Mouse (Mus musculus) brain, adult 2 months (tissue): Measurements from ENCODE around the gene Spns2.
"Not testable (repeated sequence)": the region's sequence is repeated elsewhere in the genome, so short reads cannot be mapped to it uniquely, and the experiment has no call there.

Experiments
- DNase-seq: peaks from one replicate; pipeline ENCODE4 v3.0.0; 2011; ENCODE audit warnings: low read depth, low spot score

Spns2 gene

GRCm38 (mm10) chr11:72436756-72437650 lies 52.7 kb downstream of the Spns2 start:
- peak; percentile 87 for DNase-seq

DNA sequence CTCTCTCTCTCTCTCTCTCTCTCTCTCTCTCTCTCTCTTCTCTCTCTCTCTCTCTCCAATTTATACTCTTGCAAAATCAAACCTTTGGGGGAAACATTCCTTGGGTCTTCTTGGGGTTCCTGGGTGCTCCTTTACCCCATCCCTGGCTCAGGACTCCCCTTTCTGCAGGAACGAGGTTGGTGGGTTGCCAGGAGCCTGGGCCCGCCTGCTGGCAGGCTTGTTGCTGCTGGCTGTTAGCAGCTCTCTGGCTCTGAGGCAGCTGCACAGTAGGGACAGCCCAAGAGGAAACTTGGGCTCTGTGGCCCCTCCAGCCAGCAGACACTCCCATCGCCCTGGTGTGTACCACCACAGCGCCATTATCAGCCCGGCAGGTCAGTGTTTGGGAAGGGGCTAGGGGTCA lies 53.4 kb downstream of the Spns2 start:
- peak; percentile 55 for DNase-seq

GRCm38 (mm10) chr11:72435694-72436045 lies 54.0 kb downstream of the Spns2 start:
- no peak for DNase-seq

GRCm38 (mm10) chr11:72434963-72435693 lies 54.6 kb downstream of the Spns2 start, which contains the start of gene Ggt6:
Gene Ggt6, plus strand, starts transcription at chr11:72435526.
- no peak for DNase-seq

DNA sequence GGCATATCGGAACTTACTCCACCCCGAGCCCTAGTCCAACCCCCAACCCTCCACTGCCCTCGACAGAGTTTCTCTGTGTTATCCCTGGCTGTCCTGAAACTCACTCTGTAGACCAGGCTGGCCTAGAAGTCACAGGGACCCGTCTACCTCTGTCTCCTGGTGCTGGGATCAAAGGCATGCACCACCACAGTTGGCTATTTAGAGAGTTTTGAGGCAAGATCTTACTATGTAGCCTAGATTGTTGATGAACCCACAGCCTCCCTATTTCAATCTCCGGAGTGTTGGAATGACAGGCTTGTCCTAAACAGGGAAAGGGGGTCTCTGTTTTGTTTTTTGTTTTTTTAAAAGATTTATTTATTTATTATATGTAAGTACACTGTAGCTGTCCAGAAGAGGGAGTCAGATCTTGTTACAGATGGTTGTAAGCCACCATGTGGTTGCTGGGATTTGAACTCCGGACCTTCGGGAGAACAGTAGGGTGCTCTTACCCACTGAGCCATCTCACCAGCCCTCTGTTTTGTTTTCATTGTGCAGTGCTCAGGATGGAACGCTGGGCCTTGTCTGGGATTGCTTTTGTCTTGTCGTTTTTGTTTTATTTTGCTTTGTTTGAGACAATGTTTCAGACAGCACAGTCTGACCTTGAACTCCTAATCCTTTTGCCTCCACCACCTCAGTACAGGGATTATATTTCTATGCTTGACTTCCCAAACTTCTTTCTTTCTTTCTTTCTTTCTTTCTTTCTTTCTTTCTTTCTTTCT lies 59.2 kb downstream of the Spns2 start:
- DNase-seq: not testable (repeated sequence)

- DNase-seq: peak; percentile 89
Measured at GRCm38 (mm10) chr11:72429288-72429690, 60.4 kb downstream of the Spns2 start.

DNA sequence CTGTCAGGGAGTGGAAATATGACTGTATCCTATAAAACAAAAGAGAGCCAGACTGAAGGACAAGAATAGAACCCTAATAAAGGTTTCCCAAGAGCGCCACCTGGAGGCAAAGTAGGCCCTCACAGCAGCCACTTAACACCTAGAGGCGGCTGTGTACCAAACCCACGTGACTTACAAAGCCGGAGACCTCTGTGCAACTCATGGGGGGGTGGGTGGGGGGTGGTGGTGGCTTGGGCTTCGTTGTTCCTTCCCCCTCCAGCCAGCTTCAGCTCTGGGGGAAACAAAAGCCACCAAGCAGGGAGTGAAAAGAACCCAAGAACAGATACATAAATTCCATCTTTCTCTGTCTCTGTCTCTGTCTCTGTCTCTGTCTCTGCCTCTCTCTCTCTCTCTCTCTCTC lies 61.0 kb downstream of the Spns2 start:
- peak; percentile 79 for DNase-seq

- no peak for DNase-seq
Measured at GRCm38 (mm10) chr11:72426884-72427283, 62.8 kb downstream of the Spns2 start.

- no peak for DNase-seq
Measured at GRCm38 (mm10) chr11:72425201-72425600, 64.5 kb downstream of the Spns2 start.

DNA sequence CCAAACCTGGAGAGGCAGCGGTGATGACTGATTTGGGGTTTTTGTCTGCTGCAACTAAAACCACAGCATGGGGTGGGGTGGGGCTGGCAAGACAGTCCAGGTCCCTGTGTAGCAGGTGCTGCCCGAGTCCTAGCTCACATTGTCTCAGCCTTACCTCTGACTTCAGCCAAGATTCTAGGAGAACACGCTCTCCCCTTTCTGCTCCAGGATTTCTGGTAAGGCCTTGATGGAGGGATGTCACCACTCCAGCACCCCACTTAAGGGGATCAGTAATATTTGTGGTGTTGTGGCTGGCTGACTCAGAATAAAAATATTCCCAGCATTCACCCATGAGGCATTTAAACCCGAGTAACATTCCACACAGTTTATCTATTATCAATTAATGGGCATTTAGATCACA lies 66.0 kb downstream of the Spns2 start:
- no peak for DNase-seq

DNA sequence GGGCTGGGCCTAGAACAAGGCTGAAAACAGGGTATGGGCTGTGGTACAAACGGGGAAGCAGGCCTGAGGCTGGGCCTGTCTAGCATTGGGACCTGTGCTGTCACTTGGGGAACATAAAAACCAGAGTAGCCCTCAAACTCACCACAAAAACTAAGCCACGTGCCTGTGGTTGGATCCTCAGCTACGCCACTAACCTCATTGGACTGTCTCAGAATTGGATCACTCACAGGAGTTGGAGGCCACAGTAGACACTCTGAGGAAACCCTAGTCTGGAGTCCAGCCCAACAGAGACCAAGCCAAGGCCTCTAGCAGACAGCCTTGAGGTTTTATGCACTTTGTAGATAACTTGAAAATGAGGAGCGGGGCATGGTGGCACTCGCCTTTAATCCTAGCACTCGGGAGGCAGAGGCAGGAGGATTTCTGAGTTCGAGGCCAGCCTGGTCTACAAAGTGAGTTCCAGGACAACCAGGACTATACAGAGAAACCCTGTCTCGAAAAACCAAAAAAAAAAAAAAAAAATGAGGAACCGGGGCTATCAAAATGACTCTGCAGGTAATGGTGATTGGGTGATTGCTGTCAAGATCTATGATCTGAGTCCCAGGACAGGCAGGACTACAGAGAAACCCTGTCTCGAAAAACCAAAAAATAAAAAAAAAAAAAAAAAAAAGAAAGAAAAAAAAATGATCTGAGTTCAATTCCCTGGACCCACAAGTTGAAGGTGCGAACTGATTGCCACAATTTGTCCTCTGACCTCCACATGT lies 68.0 kb downstream of the Spns2 start:
- DNase-seq: no peak

DNA sequence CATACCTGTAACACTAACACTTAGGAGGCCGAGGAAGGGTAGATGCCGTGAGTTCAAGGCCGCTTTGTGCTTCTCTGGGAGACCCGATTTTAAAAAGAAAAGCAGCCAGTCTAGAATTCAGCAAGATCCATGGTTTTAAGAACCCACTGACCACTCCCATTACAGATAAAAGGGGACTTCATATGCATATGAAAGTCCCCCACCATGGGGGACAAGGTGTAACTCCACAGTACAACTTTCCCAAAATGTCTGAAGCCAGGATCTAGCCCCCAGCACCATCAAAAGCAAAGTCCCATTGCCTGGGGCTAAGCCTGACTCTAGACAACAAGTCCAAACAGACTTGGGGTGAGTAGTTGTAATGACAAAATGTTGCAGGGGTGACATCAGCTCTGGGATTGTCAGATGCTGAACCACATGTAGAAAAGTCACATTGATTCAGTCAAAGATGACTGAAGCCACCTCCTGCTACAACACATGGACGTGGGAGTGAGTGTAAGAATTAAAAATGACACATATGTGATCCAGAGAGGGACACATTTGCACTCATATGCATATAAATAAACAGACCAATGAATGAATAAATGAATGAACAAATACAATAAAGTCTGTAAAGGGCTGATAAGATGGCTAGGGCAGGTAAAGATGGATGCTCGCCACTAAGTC lies 69.1 kb downstream of the Spns2 start:
- DNase-seq: peak; percentile 26

DNA sequence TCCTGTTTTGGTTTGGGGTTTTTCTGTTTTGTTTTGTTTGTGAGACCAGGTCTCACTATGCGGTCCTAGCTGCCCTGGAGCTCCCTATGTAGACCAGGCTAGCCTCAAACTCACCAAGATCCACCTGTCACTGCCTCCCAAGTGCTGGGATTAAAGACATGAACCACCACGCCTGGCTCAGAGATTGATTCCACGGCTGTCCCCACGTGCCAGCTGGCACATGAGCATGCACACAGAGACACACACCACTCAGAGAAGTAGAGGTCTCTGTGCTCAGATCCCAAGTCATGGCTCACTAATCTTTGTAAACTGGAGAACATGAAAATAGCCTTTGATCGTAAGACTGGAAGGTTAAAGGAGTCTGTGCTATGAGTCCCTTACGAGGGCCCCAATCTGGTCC lies 70.7 kb downstream of the Spns2 start:
- no peak for DNase-seq

- DNase-seq: no peak
Measured at GRCm38 (mm10) chr11:72418227-72418626, 71.5 kb downstream of the Spns2 start.

DNA sequence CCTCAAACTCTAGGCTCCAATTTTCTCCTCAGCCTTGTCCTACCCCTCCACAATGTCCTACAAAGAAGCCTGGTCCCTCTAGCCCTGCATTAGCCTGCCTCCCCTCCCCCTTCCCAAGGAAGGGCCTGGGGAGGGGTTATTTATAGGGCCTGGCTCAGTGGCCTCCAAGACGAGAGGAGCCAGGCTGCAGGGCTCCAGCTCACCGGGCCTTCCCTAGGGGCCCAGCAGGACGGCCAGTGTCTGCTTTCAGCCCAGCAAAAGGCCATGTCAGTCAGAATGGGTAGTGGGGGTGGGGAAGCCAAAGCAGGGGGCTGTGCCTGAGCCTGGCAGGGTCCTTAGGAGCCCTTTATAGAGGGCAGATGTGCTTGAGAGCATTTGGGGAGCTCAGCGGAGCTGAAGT lies 72.3 kb downstream of the Spns2 start:
- DNase-seq: no peak

GRCm38 (mm10) chr11:72416666-72417065 lies 73.0 kb downstream of the Spns2 start:
- DNase-seq: no peak

DNA sequence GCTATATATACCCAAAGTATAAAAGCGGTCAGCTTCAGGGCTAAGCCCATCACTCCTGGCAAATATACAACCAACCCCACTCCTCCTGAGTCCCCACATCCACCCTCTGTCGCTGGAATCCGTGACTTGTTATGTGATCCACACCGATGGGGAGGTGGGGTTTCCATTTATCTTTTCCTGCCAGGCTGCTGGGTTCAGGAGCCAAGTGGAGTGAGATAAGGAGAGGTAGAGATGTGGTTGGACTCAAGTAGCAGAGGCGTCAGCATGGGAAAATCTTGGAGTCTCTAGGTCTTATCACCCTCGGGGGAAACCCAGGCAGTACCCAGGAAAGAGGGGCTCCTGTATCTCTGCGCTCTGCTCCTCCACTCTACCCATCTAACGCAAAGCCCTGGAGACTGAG lies 74.5 kb downstream of the Spns2 start:
- DNase-seq: no peak

- no peak for DNase-seq
Measured at GRCm38 (mm10) chr11:72413601-72414190, 76.0 kb downstream of the Spns2 start.

- DNase-seq: no peak
Measured at GRCm38 (mm10) chr11:72413016-72413415, 76.7 kb downstream of the Spns2 start.

DNA sequence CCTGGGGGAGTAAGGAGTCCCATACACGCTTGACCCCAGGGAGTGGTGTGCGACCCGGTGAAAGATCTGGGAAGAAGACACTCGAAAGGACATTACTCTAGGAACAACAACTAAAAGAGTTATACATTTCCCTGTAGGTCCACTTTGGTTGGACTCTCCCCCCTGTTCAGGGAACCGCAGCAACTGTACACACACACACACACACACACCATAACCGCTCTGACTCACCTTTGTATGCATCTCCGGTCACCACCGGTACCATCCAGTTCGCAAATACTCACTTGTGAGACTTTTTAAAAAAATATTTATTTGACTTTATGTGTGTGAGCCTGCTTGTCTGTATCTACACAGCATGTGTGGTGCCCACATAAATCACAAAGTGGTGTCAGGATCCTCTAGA lies 77.8 kb downstream of the Spns2 start:
- DNase-seq: no peak
